In genomic region chr5:12243179-12243805, GRCm38 (mm10) we compare ENCODE assay signal across 25 mouse cellular contexts.
DNase-seq lines count a peak whose midpoint lies in the region; ATAC-seq and TF ChIP-seq lines count a peak whose summit lies in the region.
"Had no signal": no experiment of that assay in that cellular context is flagged by ENCODE, and none has a peak within 500 bp of the region (broad histone marks: within the 10 kb centered on the region; RNA-seq: fewer than 3 reads in every experiment).

No protein-coding gene starts in this region.

- 27% methylated on average over 9 of the region's 9 CpGs for WGBS in kidney, embryonic 16.5 days
- WGBS in kidney, adult 2 months: 30% methylated on average over 9 of the region's 9 CpGs
- 18% methylated on average over 9 of the region's 9 CpGs for WGBS in lung, embryonic 16.5 days

- TF ChIP-seq CTCF in kidney, adult 2 months (conservative IDR thresholded peaks at IDR 0.05; ENCODE audit: insufficient read depth, insufficient read length, low read depth, low read length): no peak

- H3K4me3 ChIP-seq in kidney, embryonic 16.5 days (ENCODE audit: low read length): no peak overlapping the region
- H3K4me3 ChIP-seq in kidney, adult 2 months (ENCODE audit: insufficient read depth, low read depth, low read length): no peak overlapping the region
- no peak overlapping the region for H3K4me3 ChIP-seq in lung, embryonic 16.5 days (ENCODE audit: low read length)
- H3K4me3 ChIP-seq: heart, embryonic 10.5 days; heart, embryonic 15.5 days; limb, embryonic 15.5 days; liver, embryonic 13.5 days; midbrain, embryonic 13.5 days; neural tube, embryonic 13.5 days had no signal

- H3K4me2 ChIP-seq in kidney, embryonic 16.5 days (replicated peaks; ENCODE audit: low read depth, low read length): no peak overlapping the region
- H3K4me2 ChIP-seq in lung, embryonic 16.5 days (ENCODE audit: low read depth, low read length): 0 out of 2 replicates have a peak overlapping the region, but pooled peaks have one; percentile 1
- H3K4me2 ChIP-seq: heart, embryonic 15.5 days; limb, embryonic 15.5 days; liver, embryonic 13.5 days; midbrain, embryonic 13.5 days; neural tube, embryonic 13.5 days had no signal

- H3K27me3 ChIP-seq in kidney, embryonic 16.5 days (ENCODE audit: insufficient read depth, low read length): no peaks in the 10 kb centered on the region
- H3K27me3 ChIP-seq in kidney, adult 2 months (replicated peaks; ENCODE audit: control insufficient read depth, insufficient read depth, low read length): no peaks in the 10 kb centered on the region
- H3K27me3 ChIP-seq in lung, embryonic 16.5 days (ENCODE audit: control insufficient read depth, insufficient read depth, low read depth, low read length): no peaks in the 10 kb centered on the region
- H3K27me3 ChIP-seq: CH12.LX; heart, embryonic 15.5 days; limb, embryonic 15.5 days; liver, embryonic 13.5 days; midbrain, embryonic 13.5 days; neural tube, embryonic 13.5 days had no signal

- H3K36me3 ChIP-seq in kidney, embryonic 16.5 days (ENCODE audit: insufficient read depth, low read length): no peaks in the 10 kb centered on the region
- no peaks in the 10 kb centered on the region for H3K36me3 ChIP-seq in kidney, adult 2 months (ENCODE audit: control insufficient read depth, insufficient read depth, low read length)
- H3K36me3 ChIP-seq in lung, embryonic 16.5 days (ENCODE audit: control insufficient read depth, insufficient read depth, low read length): no peaks in the 10 kb centered on the region
- H3K36me3 ChIP-seq: heart, embryonic 10.5 days; heart, embryonic 15.5 days; limb, embryonic 15.5 days; liver, embryonic 13.5 days; midbrain, embryonic 13.5 days; neural tube, embryonic 13.5 days had no signal

- H3K27ac ChIP-seq in kidney, embryonic 16.5 days (ENCODE audit: low read length): no peak overlapping the region
- no peak overlapping the region for H3K27ac ChIP-seq in kidney, adult 2 months (ENCODE audit: insufficient read depth, low read depth, low read length)
- H3K27ac ChIP-seq in lung, embryonic 16.5 days (ENCODE audit: low read length): no peak overlapping the region
- H3K27ac ChIP-seq: heart, embryonic 10.5 days; heart, embryonic 15.5 days; limb, embryonic 15.5 days; liver, embryonic 13.5 days; macrophage; midbrain, embryonic 13.5 days; neural tube, embryonic 13.5 days had no signal

- H3K4me1 ChIP-seq in kidney, embryonic 16.5 days (ENCODE audit: insufficient read depth, low read length): no peaks in the 10 kb centered on the region
- H3K4me1 ChIP-seq in kidney, adult 2 months (ENCODE audit: control insufficient read depth, insufficient read depth, low read length): no peaks in the 10 kb centered on the region
- H3K4me1 ChIP-seq in lung, embryonic 16.5 days (replicated peaks; ENCODE audit: control insufficient read depth, insufficient read depth, low read length): no peaks in the 10 kb centered on the region
- H3K4me1 ChIP-seq: heart, embryonic 10.5 days; heart, embryonic 15.5 days; liver, embryonic 13.5 days; midbrain, embryonic 13.5 days; neural tube, embryonic 13.5 days had no signal

- peak; percentile 88 for ATAC-seq in kidney, embryonic 16.5 days (ENCODE audit: low FRiP score, low TSS enrichment)
- peak; percentile 52; the same call in 1 of the 2 replicates for ATAC-seq in lung, embryonic 16.5 days (ENCODE audit: low read depth)
- ATAC-seq: forebrain, embryonic 14.5 days; hindbrain, embryonic 16.5 days; midbrain, embryonic 13.5 days had no signal

- H3K9me3 ChIP-seq in kidney, embryonic 16.5 days (ENCODE audit: low read length): no peaks in the 10 kb centered on the region; the same call in 1 of the 2 replicates
- no peaks in the 10 kb centered on the region for H3K9me3 ChIP-seq in lung, embryonic 16.5 days (ENCODE audit: control insufficient read depth, low read length)
- H3K9me3 ChIP-seq: heart, embryonic 10.5 days; heart, embryonic 15.5 days; limb, embryonic 15.5 days; liver, embryonic 13.5 days; midbrain, embryonic 13.5 days; neural tube, embryonic 13.5 days had no signal

- no peak for DNase-seq in kidney, adult 2 months
- DNase-seq in lung, postnatal 10 days: no peak
- DNase-seq in ZHBTc4 (ENCODE audit: low read depth, low spot score): peak; percentile 5
- DNase-seq in urinary bladder, postnatal 25 days (ENCODE audit: low spot score): peak; percentile 16
- DNase-seq: adrenal gland, adult 8-10 months; B cell, adult 2 months; cerebellum, adult 2 months; cerebellum, postnatal 14 days; gastrocnemius, postnatal 25 days; heart, adult 11 months; kidney, postnatal 25 days; liver, embryonic 13.5 days; lung, adult 18-20 months; thymus, postnatal 4 days had no signal

- TF ChIP-seq POLR2A in kidney, adult 2 months (IDR thresholded peaks at IDR 0.05; ENCODE audit: low read depth, low read length): no peak

- no peak overlapping the region for H3K9ac ChIP-seq in kidney, embryonic 16.5 days (replicated peaks; ENCODE audit: low read length)
- no peak overlapping the region for H3K9ac ChIP-seq in lung, embryonic 16.5 days (ENCODE audit: low read length)
- H3K9ac ChIP-seq: heart, embryonic 15.5 days; limb, embryonic 15.5 days; liver, embryonic 13.5 days; midbrain, embryonic 13.5 days; neural tube, embryonic 13.5 days had no signal

Comparison
In these comparisons a context has a peak if more than half of its experiments do, and no peak if none do; other contexts are left out.
1. DNase-seq: peak in ZHBTc4 (single experiment) and urinary bladder, postnatal 25 days (single experiment); none in kidney, adult 2 months (single experiment) and lung, postnatal 10 days (single experiment).